Mouse (Mus musculus): ENCODE measurements around the gene Fetub.

Gene Fetub

DNA sequence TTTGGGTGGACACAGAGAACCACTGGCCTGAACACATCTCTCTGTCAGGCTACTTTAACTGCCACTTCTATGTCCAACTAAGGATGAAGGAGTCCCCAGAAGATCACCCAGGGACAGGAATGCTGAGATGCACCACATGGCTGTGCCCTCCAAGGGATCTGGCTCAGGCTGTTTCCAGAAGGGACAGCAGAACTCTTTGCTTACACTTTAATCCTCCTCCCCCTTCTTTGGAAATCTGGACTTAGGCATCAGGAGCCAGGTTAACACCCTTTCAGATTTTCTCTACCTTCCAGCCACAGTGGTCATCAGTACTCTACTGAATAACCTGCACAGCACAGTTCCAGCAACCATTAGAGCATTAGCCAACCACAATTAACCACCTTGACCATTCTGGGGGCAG is 45.2 kb downstream of the Fetub start:
- DNase-seq (ENCODE audit: low read depth, low spot score) = no peak

DNA sequence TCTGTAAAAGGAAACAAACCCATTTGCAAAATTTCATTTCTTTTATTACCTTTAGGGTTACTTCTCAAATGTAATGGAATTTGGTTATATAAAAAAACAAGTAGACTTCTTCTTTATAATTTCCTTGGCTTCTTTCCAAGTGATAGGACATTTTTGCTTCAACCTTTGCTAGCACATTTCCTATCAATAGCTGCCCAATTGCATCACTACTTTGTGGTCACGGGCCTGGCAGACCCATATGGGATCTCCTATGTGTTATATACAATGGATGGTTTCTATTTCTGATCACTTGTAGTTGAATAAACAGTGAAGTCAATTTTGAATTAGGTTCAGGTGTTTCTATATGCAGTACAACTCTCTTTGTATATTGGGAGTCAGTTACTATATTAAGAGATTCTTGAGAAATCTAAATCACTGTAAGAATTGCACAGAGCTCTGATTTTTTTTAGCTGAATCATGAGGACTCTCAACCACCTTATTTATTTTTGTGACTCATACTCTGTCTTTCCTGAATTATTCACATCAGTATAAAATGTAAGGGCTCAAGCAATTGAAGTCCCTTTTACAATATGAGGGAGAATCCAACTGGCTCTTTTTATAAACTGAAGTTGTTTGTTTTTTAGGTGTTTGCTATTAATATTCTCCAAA is 49.4 kb downstream of the Fetub start:
- DNase-seq (ENCODE audit: low read depth, low spot score) = no peak

Measured in embryo, embryonic 11.5 days (tissue).